Mouse (Mus musculus) right cerebral cortex, adult 18-20 months (tissue): ENCODE measurements at regions not wholly inside any gene's neighbourhood (a gene's known extent, or its start where the extent isn't known, plus 50 kb on each side); places are given as distances from the start of the nearest gene placed in this dataset.

Experiments used
- DNase-seq: peaks from one replicate; pipeline ENCODE4 v3.0.0; 2022; ENCODE audit warnings: mixed read lengths

- DNase-seq, result no peak
Observed at GRCm38 (mm10) chr9:17396056-17396455, 895.0 kb upstream of the Fat3 start.

DNA sequence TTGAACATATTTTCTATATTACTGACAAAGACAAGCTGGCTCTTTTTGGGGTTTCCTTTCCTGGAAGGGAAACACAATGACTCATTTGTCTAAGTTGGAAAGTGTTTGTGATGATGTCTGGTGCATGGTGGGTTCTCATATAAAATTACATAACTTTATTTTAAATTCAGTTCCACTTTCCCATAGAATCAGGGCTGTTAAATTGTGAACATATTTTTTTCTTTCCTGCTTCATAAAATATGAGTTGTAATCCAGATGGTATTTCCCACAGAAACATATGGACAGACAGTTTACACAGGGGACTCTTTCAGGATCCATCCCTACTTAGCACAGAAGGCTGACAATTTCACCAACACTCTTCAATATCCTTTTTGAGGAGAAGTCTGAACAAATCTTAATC, 892.0 kb upstream of the Fat3 start:
- peak; percentile 31 for DNase-seq
